Mouse (Mus musculus): ENCODE measurements around the gene Vwce.

GRCm38 (mm10) chr19:10698131-10698991 lies 64.3 kb downstream of the Vwce start:
- TF ChIP-seq CTCF (IDR thresholded peaks at IDR 0.05; ENCODE audit: extremely low read depth, insufficient read depth, insufficient read length, insufficient replicate concordance) (no peak), POLR2A (IDR thresholded peaks at IDR 0.05; ENCODE audit: low read depth, low read length) (no peak)

Data from spleen, adult 2 months (tissue).